Mouse (Mus musculus): ENCODE data around the gene Krt7.

GRCm38 (mm10) chr15:101413916-101414635 is 3.2 kb downstream of the Krt7 start:
- no peak for TF ChIP-seq POLR2AphosphoS2 (IDR thresholded peaks at IDR 0.05; ENCODE audit: low read depth, low read length)
- no peak for TF ChIP-seq MYC (IDR thresholded peaks at IDR 0.05; ENCODE audit: low read depth, low read length)
- peak; percentile 88 for TF ChIP-seq MEF2A (IDR thresholded peaks at IDR 0.05; ENCODE audit: borderline replicate concordance, low read depth, low read length)
- TF ChIP-seq POLR2A (IDR thresholded peaks at IDR 0.05; ENCODE audit: low read depth, low read length), result no peak
- TF ChIP-seq CTCF (conservative IDR thresholded peaks at IDR 0.05 in 1 of 2, IDR thresholded peaks at IDR 0.05 in 1 of 2; ENCODE audit: low read depth in 2 of 2, low read length in 2 of 2), result peak in 1 of 2 experiments; percentile 31; a peak in 1 of 4 replicates
- TF ChIP-seq CHD1 (IDR thresholded peaks at IDR 0.05; ENCODE audit: low read depth, low read length), result no peak
- TF ChIP-seq CHD2 (IDR thresholded peaks at IDR 0.05; ENCODE audit: low read length), result peak; percentile 44; the same call in 1 of the 2 replicates
- no peak for TF ChIP-seq ZKSCAN1 (IDR thresholded peaks at IDR 0.05; ENCODE audit: borderline replicate concordance, low read depth, low read length)
- TF ChIP-seq SIN3A (IDR thresholded peaks at IDR 0.05; ENCODE audit: low read length), result peak; percentile 48; the same call in 1 of the 2 replicates
- TF ChIP-seq ZNF384 (IDR thresholded peaks at IDR 0.05; ENCODE audit: low read depth, low read length), result no peak
- TF ChIP-seq MAFK (IDR thresholded peaks at IDR 0.05; ENCODE audit: insufficient replicate concordance, low read length), result peak; percentile 50; the same call in 1 of the 2 replicates
